Mouse (Mus musculus): ENCODE measurements at regions not wholly inside any gene's neighbourhood (a gene's known extent, or its start where the extent isn't known, plus 50 kb on each side); places are given as distances from the start of the nearest gene placed in this dataset.

DNA sequence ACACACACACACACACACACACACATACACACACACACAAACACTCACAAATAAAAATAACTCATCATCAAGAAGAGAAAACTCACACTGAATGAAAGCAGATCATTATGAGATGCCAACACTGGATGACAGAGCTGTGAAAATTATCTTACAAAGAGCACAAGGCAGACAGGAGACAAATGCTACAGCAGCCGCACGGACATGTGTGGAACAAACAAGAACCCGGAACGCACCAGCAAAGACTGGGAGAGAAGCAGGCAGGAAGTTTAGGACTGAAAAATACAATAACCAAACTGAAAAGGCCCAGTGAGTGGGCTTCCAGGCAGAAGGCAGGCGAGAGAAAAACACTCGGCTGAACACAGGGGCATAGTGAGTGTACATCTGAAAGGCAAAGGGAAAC, 148.2 kb downstream of the Rplp1 start:
- no peaks in the 10 kb centered on the region for H3K36me3 ChIP-seq (ENCODE audit: control insufficient read depth, insufficient read depth)
- H3K4me1 ChIP-seq (ENCODE audit: control insufficient read depth, insufficient read depth, low read length), result no peaks in the 10 kb centered on the region
- ATAC-seq (replicated peaks; ENCODE audit: extremely low read depth, insufficient read depth, low FRiP score), result no peak
- H3K4me3 ChIP-seq (ENCODE audit: low read length), result no peak overlapping the region
- no peak overlapping the region for H3K4me2 ChIP-seq (ENCODE audit: low read depth, low read length)
- no peak overlapping the region for H3K9ac ChIP-seq (ENCODE audit: low read length)
- H3K9me3 ChIP-seq (replicated peaks; ENCODE audit: control insufficient read depth, low read length), result peaks cover 2% of the 10 kb centered on the region; the same call in 1 of the 2 replicates
- no peak overlapping the region for H3K27ac ChIP-seq (ENCODE audit: low read length)
- peaks cover 4% of the 10 kb centered on the region; the same call in 1 of the 2 replicates for H3K27me3 ChIP-seq (ENCODE audit: control insufficient read depth, insufficient read depth, low read length)
- WGBS, result 62% methylated on average over 6 of the region's 6 CpGs

DNA sequence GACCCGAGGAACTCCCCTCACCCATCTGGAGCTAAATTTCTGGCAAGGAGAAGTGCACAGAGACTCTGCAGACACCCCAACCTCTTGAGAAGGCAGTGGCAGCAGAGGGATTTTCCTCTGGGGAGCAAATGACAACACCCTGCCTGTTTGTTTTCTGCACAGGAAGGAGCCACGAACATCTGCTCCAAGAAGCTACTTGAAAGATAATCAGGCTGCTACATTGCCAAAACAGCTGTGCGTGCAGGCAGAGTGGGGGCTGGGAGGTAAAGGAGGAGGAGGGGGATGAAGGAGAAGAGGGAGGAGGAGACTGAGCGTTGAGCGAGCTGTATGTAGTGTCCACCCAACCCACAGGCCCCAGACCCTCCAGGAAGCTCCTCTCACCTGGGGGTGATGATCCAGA, 149.0 kb downstream of the Rplp1 start:
- 34% methylated on average over 5 of the region's 5 CpGs for WGBS
- no peak overlapping the region for H3K27ac ChIP-seq (ENCODE audit: low read length)
- peaks cover 4% of the 10 kb centered on the region; the same call in 1 of the 2 replicates for H3K27me3 ChIP-seq (ENCODE audit: control insufficient read depth, insufficient read depth, low read length)
- no peak for ATAC-seq (replicated peaks; ENCODE audit: extremely low read depth, insufficient read depth, low FRiP score)
- H3K4me3 ChIP-seq (ENCODE audit: low read length), result no peak overlapping the region
- no peak overlapping the region for H3K4me2 ChIP-seq (ENCODE audit: low read depth, low read length)
- no peak overlapping the region for H3K9ac ChIP-seq (ENCODE audit: low read length)
- H3K4me1 ChIP-seq (ENCODE audit: control insufficient read depth, insufficient read depth, low read length), result no peaks in the 10 kb centered on the region
- H3K9me3 ChIP-seq (replicated peaks; ENCODE audit: control insufficient read depth, low read length), result peaks cover 2% of the 10 kb centered on the region; the same call in 1 of the 2 replicates
- no peaks in the 10 kb centered on the region for H3K36me3 ChIP-seq (ENCODE audit: control insufficient read depth, insufficient read depth)

DNA sequence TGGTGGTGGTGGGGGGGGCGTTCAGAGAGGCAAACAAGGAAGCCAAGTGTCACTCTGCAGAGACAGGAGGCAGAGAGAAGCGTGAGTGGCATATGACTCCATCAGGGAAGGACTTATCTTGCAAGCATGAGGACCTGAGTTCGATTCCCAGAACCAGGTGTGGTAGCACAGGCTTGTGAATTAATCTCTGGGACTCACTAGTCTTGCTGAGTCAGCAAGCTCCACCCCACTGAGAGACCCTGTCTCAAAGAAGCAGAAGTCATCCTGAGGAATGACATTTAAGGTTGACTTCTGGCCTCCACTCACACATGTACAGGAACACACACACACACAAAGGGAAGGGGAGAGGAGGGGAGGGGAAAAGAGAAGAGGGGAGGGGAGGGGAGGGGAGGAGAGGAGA, 156.5 kb downstream of the Rplp1 start:
- Histone ChIP-seq H3K4me1 (ENCODE audit: control insufficient read depth, insufficient read depth, low read length) (peaks cover 4% of the 10 kb centered on the region; the same call in 1 of the 2 replicates), H3K9me3 (replicated peaks; ENCODE audit: control insufficient read depth, low read length) (0 out of 2 replicates have a peak, but pooled peaks cover 2% of the 10 kb centered on the region), H3K4me2 (ENCODE audit: low read depth, low read length) (no peak overlapping the region), H3K9ac (ENCODE audit: low read length) (no peak overlapping the region), H3K36me3 (ENCODE audit: control insufficient read depth, insufficient read depth) (no peaks in the 10 kb centered on the region), H3K4me3 (ENCODE audit: low read length) (no peak overlapping the region), H3K27me3 (ENCODE audit: control insufficient read depth, insufficient read depth, low read length) (peaks cover 18% of the 10 kb centered on the region), H3K27ac (ENCODE audit: low read length) (no peak overlapping the region)
- ATAC-seq (replicated peaks; ENCODE audit: extremely low read depth, insufficient read depth, low FRiP score), result no peak
- WGBS, result 77% methylated on average over 3 of the region's 3 CpGs

DNA sequence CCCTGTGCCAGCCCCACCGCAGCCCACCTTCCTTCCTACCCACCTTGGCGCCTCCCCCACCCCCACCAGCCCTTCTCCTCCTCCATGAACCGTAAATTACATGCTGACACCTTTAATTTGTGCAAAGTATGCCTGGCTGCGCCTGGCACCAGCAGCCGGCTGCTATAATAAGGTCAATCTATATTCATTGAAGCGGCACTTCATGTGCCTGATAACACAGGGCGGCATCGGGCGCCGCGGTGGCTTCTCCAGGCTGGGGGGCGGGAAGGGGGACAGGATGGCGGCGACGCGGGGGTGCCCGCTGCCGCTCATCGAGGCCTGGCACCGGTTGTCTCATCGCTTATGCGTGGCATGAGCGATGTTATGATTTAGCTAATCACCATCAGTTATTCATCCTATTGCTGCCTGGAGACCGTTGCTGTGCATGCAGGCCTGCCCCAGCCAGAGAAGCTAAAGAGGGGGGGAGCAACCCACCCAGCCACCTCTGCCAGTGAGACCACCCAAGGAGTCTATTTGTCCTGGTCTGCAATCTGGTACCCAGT, 157.5 kb downstream of the Rplp1 start:
- 57% methylated on average over 24 of the region's 24 CpGs for WGBS
- H3K27me3 ChIP-seq (ENCODE audit: control insufficient read depth, insufficient read depth, low read length), result peaks cover 20% of the 10 kb centered on the region
- H3K4me2 ChIP-seq (ENCODE audit: low read depth, low read length), result no peak overlapping the region
- no peaks in the 10 kb centered on the region for H3K36me3 ChIP-seq (ENCODE audit: control insufficient read depth, insufficient read depth)
- H3K4me1 ChIP-seq (ENCODE audit: control insufficient read depth, insufficient read depth, low read length), result peaks cover 4% of the 10 kb centered on the region; the same call in 1 of the 2 replicates
- no peak overlapping the region for H3K27ac ChIP-seq (ENCODE audit: low read length)
- H3K4me3 ChIP-seq (ENCODE audit: low read length), result no peak overlapping the region
- H3K9ac ChIP-seq (ENCODE audit: low read length), result no peak overlapping the region
- no peaks in the 10 kb centered on the region for H3K9me3 ChIP-seq (replicated peaks; ENCODE audit: control insufficient read depth, low read length)
- no peak for ATAC-seq (replicated peaks; ENCODE audit: extremely low read depth, insufficient read depth, low FRiP score)

DNA sequence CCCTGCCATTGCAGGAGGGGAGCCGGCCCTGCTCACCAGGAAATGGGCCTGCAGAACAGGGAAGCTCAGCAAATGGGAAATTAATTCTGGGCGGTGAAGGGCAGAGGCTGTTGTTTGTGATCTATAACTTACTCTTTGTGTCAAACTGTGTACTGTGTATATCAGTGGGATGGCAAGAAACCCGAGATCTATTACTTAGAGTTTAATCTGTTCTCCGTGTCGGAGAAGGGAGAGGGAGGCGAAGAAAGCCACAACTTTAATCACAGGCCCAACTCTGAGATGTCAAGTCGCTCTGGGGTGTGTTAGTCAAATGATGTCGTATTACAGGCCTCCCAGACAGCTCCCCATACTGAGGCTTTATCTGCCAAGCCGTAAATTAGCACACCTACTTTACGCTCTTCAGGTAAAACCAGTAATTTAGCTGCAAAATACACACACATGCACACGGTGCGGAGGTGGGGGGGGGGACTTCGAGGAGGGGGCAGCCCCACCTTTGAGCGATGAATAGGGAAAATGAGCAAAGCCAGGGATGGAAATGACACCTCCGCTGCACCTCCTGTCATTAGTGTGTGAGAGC, 158.0 kb downstream of the Rplp1 start:
- ATAC-seq (replicated peaks; ENCODE audit: extremely low read depth, insufficient read depth, low FRiP score), result no peak
- Histone ChIP-seq H3K4me3 (ENCODE audit: low read length) (no peak overlapping the region), H3K9me3 (replicated peaks; ENCODE audit: control insufficient read depth, low read length) (no peaks in the 10 kb centered on the region), H3K4me1 (ENCODE audit: control insufficient read depth, insufficient read depth, low read length) (peaks cover 4% of the 10 kb centered on the region; the same call in 1 of the 2 replicates), H3K4me2 (ENCODE audit: low read depth, low read length) (no peak overlapping the region), H3K27ac (ENCODE audit: low read length) (no peak overlapping the region), H3K27me3 (ENCODE audit: control insufficient read depth, insufficient read depth, low read length) (peaks cover 20% of the 10 kb centered on the region), H3K36me3 (ENCODE audit: control insufficient read depth, insufficient read depth) (no peaks in the 10 kb centered on the region), H3K9ac (ENCODE audit: low read length) (no peak overlapping the region)
- WGBS, result 64% methylated on average over 15 of the region's 15 CpGs

DNA sequence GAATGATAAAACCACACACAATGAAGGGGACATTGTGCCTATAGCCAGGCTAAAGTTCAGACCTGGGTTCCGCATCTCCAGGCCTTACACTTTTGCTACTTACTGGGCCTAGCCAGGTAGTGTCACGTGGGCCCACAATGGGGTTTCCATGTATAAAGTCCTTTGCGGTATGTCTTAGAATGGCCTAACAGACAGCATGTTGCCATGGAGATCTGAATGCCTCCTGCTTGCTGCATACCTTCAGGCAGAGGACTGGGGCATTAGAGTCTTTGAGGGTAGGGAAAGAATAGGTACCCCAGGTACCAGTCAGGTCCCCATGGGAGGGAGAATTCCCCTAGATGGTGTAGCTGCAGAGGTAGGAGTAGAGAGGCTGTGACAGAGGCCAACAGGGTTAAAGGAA, 159.0 kb downstream of the Rplp1 start:
- H3K9me3 ChIP-seq (replicated peaks; ENCODE audit: control insufficient read depth, low read length), result peaks cover 4% of the 10 kb centered on the region
- H3K36me3 ChIP-seq (ENCODE audit: control insufficient read depth, insufficient read depth), result no peaks in the 10 kb centered on the region
- 91% methylated on average over 3 of the region's 3 CpGs for WGBS
- peaks cover 20% of the 10 kb centered on the region for H3K27me3 ChIP-seq (ENCODE audit: control insufficient read depth, insufficient read depth, low read length)
- ATAC-seq (replicated peaks; ENCODE audit: extremely low read depth, insufficient read depth, low FRiP score), result no peak
- no peak overlapping the region for H3K4me2 ChIP-seq (ENCODE audit: low read depth, low read length)
- no peak overlapping the region for H3K4me3 ChIP-seq (ENCODE audit: low read length)
- peaks cover 4% of the 10 kb centered on the region; the same call in 1 of the 2 replicates for H3K4me1 ChIP-seq (ENCODE audit: control insufficient read depth, insufficient read depth, low read length)
- no peak overlapping the region for H3K27ac ChIP-seq (ENCODE audit: low read length)
- no peak overlapping the region for H3K9ac ChIP-seq (ENCODE audit: low read length)

DNA sequence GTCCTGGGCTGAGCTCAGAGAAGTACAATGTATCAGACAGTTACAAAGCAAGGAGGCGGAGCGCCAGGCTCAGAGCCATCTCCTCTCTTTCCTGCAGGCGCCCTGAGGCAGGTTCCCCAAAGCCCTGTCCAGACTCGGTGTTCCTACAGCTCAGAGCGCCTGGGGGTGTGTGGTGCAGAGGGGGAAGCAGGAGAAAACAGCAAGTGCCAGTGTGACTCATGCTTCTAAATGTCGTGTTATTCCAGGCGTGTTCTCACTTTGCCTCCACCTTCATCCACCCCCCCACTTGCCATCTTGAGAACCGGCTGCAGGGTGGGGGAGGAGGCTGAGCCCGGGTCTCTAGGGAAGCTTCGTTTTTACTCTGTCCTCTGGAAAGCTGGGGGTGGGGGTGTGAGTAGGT, 160.5 kb downstream of the Rplp1 start:
- ATAC-seq (replicated peaks; ENCODE audit: extremely low read depth, insufficient read depth, low FRiP score), result no peak
- no peak overlapping the region for H3K4me3 ChIP-seq (ENCODE audit: low read length)
- peaks cover 4% of the 10 kb centered on the region for H3K9me3 ChIP-seq (replicated peaks; ENCODE audit: control insufficient read depth, low read length)
- H3K9ac ChIP-seq (ENCODE audit: low read length), result no peak overlapping the region
- H3K36me3 ChIP-seq (ENCODE audit: control insufficient read depth, insufficient read depth), result no peaks in the 10 kb centered on the region
- WGBS, result 29% methylated on average over 10 of the region's 10 CpGs
- peaks cover 13% of the 10 kb centered on the region; the same call in 1 of the 2 replicates for H3K27me3 ChIP-seq (ENCODE audit: control insufficient read depth, insufficient read depth, low read length)
- peaks cover 4% of the 10 kb centered on the region; the same call in 1 of the 2 replicates for H3K4me1 ChIP-seq (ENCODE audit: control insufficient read depth, insufficient read depth, low read length)
- H3K27ac ChIP-seq (ENCODE audit: low read length), result no peak overlapping the region
- no peak overlapping the region for H3K4me2 ChIP-seq (ENCODE audit: low read depth, low read length)

DNA sequence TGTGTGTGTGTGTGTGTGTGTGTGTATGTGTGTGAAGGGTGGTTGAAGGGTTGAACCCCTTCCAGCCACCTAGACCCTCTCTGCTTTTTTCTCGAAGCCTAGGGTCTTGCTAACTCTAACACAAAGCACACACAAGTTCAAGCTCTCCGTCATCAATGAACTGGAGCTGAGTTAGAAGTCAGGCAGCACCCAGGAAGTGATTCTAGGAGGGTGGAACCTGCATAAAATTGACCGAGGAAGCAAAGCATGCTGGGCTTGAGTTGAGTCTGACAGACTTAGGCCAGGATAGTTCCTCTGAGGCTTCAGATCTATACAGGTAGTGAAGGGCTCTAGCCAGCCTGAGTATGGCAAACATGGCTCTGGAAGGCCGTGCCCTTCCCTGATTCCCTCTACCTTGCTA, 165.1 kb downstream of the Rplp1 start:
- no peak for ATAC-seq (replicated peaks; ENCODE audit: extremely low read depth, insufficient read depth, low FRiP score)
- H3K27ac ChIP-seq (ENCODE audit: low read length), result no peak overlapping the region
- H3K27me3 ChIP-seq (ENCODE audit: control insufficient read depth, insufficient read depth, low read length), result peaks cover 8% of the 10 kb centered on the region; the same call in 1 of the 2 replicates
- peaks cover 8% of the 10 kb centered on the region; the same call in 1 of the 2 replicates for H3K4me1 ChIP-seq (ENCODE audit: control insufficient read depth, insufficient read depth, low read length)
- no peak overlapping the region for H3K4me3 ChIP-seq (ENCODE audit: low read length)
- H3K4me2 ChIP-seq (ENCODE audit: low read depth, low read length), result no peak overlapping the region
- no peaks in the 10 kb centered on the region for H3K36me3 ChIP-seq (ENCODE audit: control insufficient read depth, insufficient read depth)
- H3K9me3 ChIP-seq (replicated peaks; ENCODE audit: control insufficient read depth, low read length), result peaks cover 4% of the 10 kb centered on the region
- 78% methylated on average over 4 of the region's 4 CpGs for WGBS
- no peak overlapping the region for H3K9ac ChIP-seq (ENCODE audit: low read length)

DNA sequence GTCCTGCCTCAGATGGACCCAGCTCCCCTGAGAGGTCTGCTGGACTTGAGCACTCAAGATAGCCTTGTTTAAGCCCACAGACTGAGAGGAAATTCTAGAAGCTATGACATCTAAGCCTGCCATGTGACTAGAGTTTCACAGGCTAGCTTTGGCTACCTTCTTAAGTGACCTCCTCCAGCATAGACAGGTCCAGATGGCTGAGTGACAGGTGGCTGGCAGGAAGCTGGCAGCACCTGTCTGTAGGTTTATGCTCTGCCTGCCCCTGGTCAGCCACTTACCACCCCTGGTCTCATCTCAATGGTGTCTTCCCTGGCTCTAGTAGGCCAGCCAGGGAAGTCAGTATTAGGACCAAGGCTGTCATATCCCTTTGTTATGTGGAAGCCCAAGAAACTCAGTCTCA, 165.9 kb downstream of the Rplp1 start:
- Histone ChIP-seq H3K4me2 (ENCODE audit: low read depth, low read length) (no peak overlapping the region), H3K9ac (ENCODE audit: low read length) (no peak overlapping the region), H3K36me3 (ENCODE audit: control insufficient read depth, insufficient read depth) (no peaks in the 10 kb centered on the region), H3K9me3 (replicated peaks; ENCODE audit: control insufficient read depth, low read length) (peaks cover 4% of the 10 kb centered on the region), H3K27me3 (ENCODE audit: control insufficient read depth, insufficient read depth, low read length) (0 out of 2 replicates have a peak, but pooled peaks cover 6% of the 10 kb centered on the region), H3K4me1 (ENCODE audit: control insufficient read depth, insufficient read depth, low read length) (peaks cover 4% of the 10 kb centered on the region; the same call in 1 of the 2 replicates), H3K27ac (ENCODE audit: low read length) (no peak overlapping the region), H3K4me3 (ENCODE audit: low read length) (no peak overlapping the region)
- no peak for ATAC-seq (replicated peaks; ENCODE audit: extremely low read depth, insufficient read depth, low FRiP score)
